Mouse (Mus musculus) adrenal gland, adult 10 weeks (tissue): Measurements from ENCODE around the gene Duxbl2. TPM values are rescaled to one million over a fixed set of nuclear protein-coding genes. Genes with fewer than 3 reads are reported as not detected.

Source experiments
- polyA plus RNA-seq: library from polyadenylated mRNA; stranded (reverse); fragments of 350-450 nt; fragmentation: Illumina TruSeq; extraction: RNeasy Lipid Tissue Mini Kit (QIAGEN cat#74804); gene quantifications from one replicate; pipeline ENCODE4 v1.2.3, GENCODE M21; 2014; ENCODE audit warnings: low read depth, low replicate concordance

Duxbl2 gene
- not detected for polyA plus RNA-seq

DNA sequence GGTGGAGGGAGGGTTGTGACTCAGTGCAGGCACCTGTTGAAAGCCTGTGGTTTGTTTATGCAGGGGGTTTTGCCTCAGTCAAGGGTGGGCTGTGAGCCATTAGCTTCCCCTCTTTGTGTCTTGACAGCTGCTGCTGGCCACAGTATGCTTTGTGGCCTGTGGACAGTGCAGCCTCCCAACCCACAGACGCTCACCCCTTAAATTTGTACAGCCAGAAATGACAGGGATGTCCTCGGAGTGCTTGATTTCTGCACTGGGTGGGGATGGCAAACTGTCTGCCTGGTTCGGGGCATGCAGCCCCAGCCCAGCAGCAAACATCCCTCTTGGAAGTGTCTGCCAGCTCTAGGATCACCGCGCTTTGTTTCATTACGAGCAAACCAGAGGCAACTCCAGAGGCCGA lies at the start of gene Duxbl2:
Duxbl2 (plus strand) TSS at position 200 of the 400 bp plus-strand sequence.

DNA sequence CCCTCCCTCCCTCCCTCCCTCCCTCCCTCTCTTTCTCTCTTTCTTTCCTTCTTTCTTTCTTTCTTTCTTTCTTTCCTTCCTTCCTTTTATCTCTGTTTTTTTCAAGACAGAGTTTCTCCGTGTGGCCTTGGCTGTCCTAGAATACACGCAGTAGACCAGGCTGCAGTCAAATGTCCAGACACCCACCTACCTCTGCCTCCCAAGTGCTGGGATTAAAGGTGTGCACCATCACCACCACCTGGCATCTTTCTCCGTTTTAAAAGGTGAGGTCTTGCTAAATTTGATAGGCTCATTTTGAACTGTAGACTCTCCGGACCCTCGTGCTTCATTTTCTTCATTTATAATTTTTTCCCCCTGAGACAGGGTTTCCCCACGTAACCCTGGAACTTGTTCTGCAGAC lies 36.9 kb upstream of the Duxbl2 start, which contains the start of gene Cphx2:
Cphx2 (plus strand) TSS at position 301 of the 400 bp plus-strand sequence.

DNA sequence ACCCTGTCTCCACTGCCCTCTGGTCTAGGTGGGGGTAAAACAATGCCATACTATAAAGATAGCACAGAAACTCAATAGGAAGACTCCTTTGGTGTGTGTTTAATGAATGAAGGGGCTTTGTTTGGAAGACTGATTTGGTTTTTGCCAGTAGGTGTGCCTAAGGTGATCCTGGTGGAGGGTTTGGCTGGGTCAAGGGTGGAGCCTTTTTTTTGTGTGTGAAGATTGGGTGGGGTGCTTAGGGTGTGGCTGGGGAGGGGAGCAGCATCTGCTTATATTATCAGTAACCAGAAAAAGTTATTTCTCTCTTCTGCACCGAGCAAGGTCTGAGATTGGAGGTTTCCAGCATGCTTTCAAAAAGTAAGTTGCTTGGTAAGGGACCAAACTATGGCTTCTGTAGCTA lies 36.2 kb upstream of the Duxbl2 start, which contains the start of gene Cphx3:
Cphx3 (plus strand) TSS at position 301 of the 400 bp plus-strand sequence.

Other genes with a start within 250 kb of the Duxbl2 start
- gene Plac9a, start 215.2 kb upstream of the Duxbl2 start, polyA plus RNA-seq: not detected
- 11.4 TPM for gene Tmem254a, start 190.7 kb upstream of the Duxbl2 start, polyA plus RNA-seq
- gene Cphx1, start 180.0 kb upstream of the Duxbl2 start, polyA plus RNA-seq: not detected
- gene Duxbl1, start 139.8 kb upstream of the Duxbl2 start, polyA plus RNA-seq: 0.35 TPM
- 8.6 TPM for gene Gm9780, start 75.6 kb upstream of the Duxbl2 start, polyA plus RNA-seq
- gene Tmem254c, start 51.0 kb upstream of the Duxbl2 start, polyA plus RNA-seq: not detected
- gene Cphx2, start 36.8 kb upstream of the Duxbl2 start, polyA plus RNA-seq: not detected
- gene Cphx3, start 36.1 kb upstream of the Duxbl2 start, polyA plus RNA-seq: not detected
- gene Plac9b, start 64.1 kb downstream of the Duxbl2 start, polyA plus RNA-seq: not detected
- 24.8 TPM for gene Tmem254b, start 88.7 kb downstream of the Duxbl2 start, polyA plus RNA-seq
- not detected for gene Duxbl3, start 139.6 kb downstream of the Duxbl2 start, polyA plus RNA-seq